Mouse (Mus musculus) ES-Bruce4 (cell line): ENCODE measurements around the gene Nudt2. TPM values are rescaled to one million over a fixed set of nuclear protein-coding genes. Genes with fewer than 3 reads are reported as not detected.

Experiments used
- H3K27ac ChIP-seq: 2 replicates; pipeline ENCODE4 v1.5.1; 2012; ENCODE audit warnings: low read length, inconsistent platforms; ENCODE audit not compliant: insufficient read depth
- H3K27me3 ChIP-seq: 2 replicates; pipeline ENCODE4 v1.6.1; 2012; ENCODE audit warnings: mild to moderate bottlenecking, low read length, inconsistent platforms; ENCODE audit not compliant: control insufficient read depth, poor library complexity, insufficient read depth, severe bottlenecking
- H3K36me3 ChIP-seq: 2 replicates; pipeline ENCODE4 v1.6.1; 2012; ENCODE audit warnings: inconsistent platforms, mild to moderate bottlenecking, low read length, moderate library complexity; ENCODE audit not compliant: control insufficient read depth, poor library complexity, insufficient read depth, severe bottlenecking
- H3K4me1 ChIP-seq: one replicate; pipeline ENCODE4 v1.8.1; 2011; ENCODE audit warnings: low read length; ENCODE audit not compliant: control insufficient read depth, insufficient read depth
- H3K4me3 ChIP-seq: 2 replicates; pipeline ENCODE4 v1.5.1; 2011; ENCODE audit warnings: low read depth, mild to moderate bottlenecking, low read length
- H3K9ac ChIP-seq: 2 replicates; pipeline ENCODE4 v1.6.1; 2012; ENCODE audit warnings: low read depth, mild to moderate bottlenecking, inconsistent platforms; ENCODE audit not compliant: poor library complexity, severe bottlenecking
- H3K9me3 ChIP-seq: replicated peaks from 2 replicates; pipeline ENCODE4 v1.6.1; 2012; ENCODE audit warnings: mild to moderate bottlenecking, low read length, inconsistent platforms; ENCODE audit not compliant: control insufficient read depth, poor library complexity, insufficient read depth, severe bottlenecking
- CTCF ChIP-seq: IDR thresholded peaks from one replicate; pipeline ENCODE4 v1.8.1; 2011; ENCODE audit warnings: low read depth, low read length
- EP300 ChIP-seq: IDR thresholded peaks from 2 replicates; pipeline ENCODE4 v1.6.1; 2011; ENCODE audit warnings: low read depth, low read length; ENCODE audit not compliant: insufficient read depth
- POLR2A ChIP-seq: IDR thresholded peaks from one replicate; pipeline ENCODE4 v1.8.1; 2011; ENCODE audit warnings: low read length; ENCODE audit not compliant: insufficient read depth
- polyA plus RNA-seq: library from polyadenylated mRNA; stranded (reverse); fragments of >200 nt; gene quantifications from 2 replicates; pipeline ENCODE4 v1.2.4, GENCODE M21; 2011; ENCODE audit warnings: low read depth; ENCODE audit not compliant: missing spikeins, insufficient read depth, insufficient read length

Nudt2 gene
- polyA plus RNA-seq, 1 experiment, result 37.4 TPM

GRCm38 (mm10) chr4:41513309-41513708, 48.4 kb downstream of the Nudt2 start:
- no peaks in the 10 kb centered on the region for H3K9me3 ChIP-seq
- H3K27ac ChIP-seq, result no peak overlapping the region
- H3K4me1 ChIP-seq, result no peaks in the 10 kb centered on the region
- H3K27me3 ChIP-seq, result no peaks in the 10 kb centered on the region; the same call in none of the 2 replicates
- no peaks in the 10 kb centered on the region for H3K36me3 ChIP-seq
- no peak overlapping the region for H3K9ac ChIP-seq
- no peak overlapping the region for H3K4me3 ChIP-seq
- no peak for TF ChIP-seq EP300

- H3K9me3 ChIP-seq, result no peaks in the 10 kb centered on the region
- no peak overlapping the region for H3K9ac ChIP-seq
- no peak overlapping the region for H3K4me3 ChIP-seq
- H3K36me3 ChIP-seq, result no peaks in the 10 kb centered on the region
- H3K4me1 ChIP-seq, result no peaks in the 10 kb centered on the region
- no peak for TF ChIP-seq CTCF
- TF ChIP-seq EP300, result no peak
- no peak for TF ChIP-seq POLR2A
- H3K27me3 ChIP-seq, result no peaks in the 10 kb centered on the region; the same call in none of the 2 replicates
- H3K27ac ChIP-seq, result no peak overlapping the region
Measured at GRCm38 (mm10) chr4:41513714-41514113, 48.8 kb downstream of the Nudt2 start.

- no peak for TF ChIP-seq CTCF
- no peak for TF ChIP-seq EP300
- TF ChIP-seq POLR2A, result no peak
- Histone ChIP-seq H3K27me3 (no peaks in the 10 kb centered on the region), H3K27ac (no peak within 1 kb of the TSS)
Measured at GRCm38 (mm10) chr4:41517233-41517632, 52.3 kb downstream of the Nudt2 start, which contains the start of gene 1110017D15Rik. Gene 1110017D15Rik (minus strand): TSS chr4:41517333.

GRCm38 (mm10) chr4:41518349-41518748, 53.4 kb downstream of the Nudt2 start:
- Histone ChIP-seq H3K27me3 (no peaks in the 10 kb centered on the region), H3K36me3 (no peaks in the 10 kb centered on the region), H3K4me3 (no peak overlapping the region), H3K27ac (no peak overlapping the region), H3K9ac (no peak overlapping the region), H3K4me1 (no peaks in the 10 kb centered on the region), H3K9me3 (no peaks in the 10 kb centered on the region)
- TF ChIP-seq EP300 (no peak), POLR2A (no peak), CTCF (no peak)

More at GRCm38 (mm10) chr4:41517233-41517632, 52.3 kb downstream of the Nudt2 start, which contains the start of gene 1110017D15Rik:
- H3K9me3 ChIP-seq, result no peaks in the 10 kb centered on the region
- no peaks in the 10 kb centered on the region for H3K4me1 ChIP-seq
- no peak within 1 kb of the TSS for H3K4me3 ChIP-seq
- H3K36me3 ChIP-seq, result no peaks in the 10 kb centered on the region
- no peak within 1 kb of the TSS for H3K9ac ChIP-seq

DNA sequence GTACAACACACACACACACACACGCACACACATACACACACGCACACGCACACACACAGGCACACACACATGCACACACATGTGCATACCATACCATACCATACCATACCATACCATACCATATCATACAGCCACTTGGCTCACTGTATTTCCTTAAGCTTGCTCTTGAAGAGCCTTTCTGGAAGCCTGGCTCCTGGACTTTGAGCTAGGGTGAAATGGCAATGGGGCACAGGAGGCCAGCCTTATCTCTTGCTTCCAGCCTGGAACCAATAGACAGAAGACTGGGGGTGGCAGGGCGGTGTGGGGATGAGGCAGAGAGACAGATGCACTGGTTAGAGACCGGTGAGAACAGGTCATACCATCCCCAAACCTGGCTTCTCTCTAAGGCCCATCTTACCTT, 54.2 kb downstream of the Nudt2 start:
- no peaks in the 10 kb centered on the region for H3K4me1 ChIP-seq
- H3K36me3 ChIP-seq, result no peaks in the 10 kb centered on the region
- H3K9ac ChIP-seq, result no peak overlapping the region
- H3K27ac ChIP-seq, result no peak overlapping the region
- no peak overlapping the region for H3K4me3 ChIP-seq
- TF ChIP-seq EP300, result no peak
- no peak for TF ChIP-seq POLR2A
- TF ChIP-seq CTCF, result no peak
- no peaks in the 10 kb centered on the region for H3K9me3 ChIP-seq
- no peaks in the 10 kb centered on the region for H3K27me3 ChIP-seq

DNA sequence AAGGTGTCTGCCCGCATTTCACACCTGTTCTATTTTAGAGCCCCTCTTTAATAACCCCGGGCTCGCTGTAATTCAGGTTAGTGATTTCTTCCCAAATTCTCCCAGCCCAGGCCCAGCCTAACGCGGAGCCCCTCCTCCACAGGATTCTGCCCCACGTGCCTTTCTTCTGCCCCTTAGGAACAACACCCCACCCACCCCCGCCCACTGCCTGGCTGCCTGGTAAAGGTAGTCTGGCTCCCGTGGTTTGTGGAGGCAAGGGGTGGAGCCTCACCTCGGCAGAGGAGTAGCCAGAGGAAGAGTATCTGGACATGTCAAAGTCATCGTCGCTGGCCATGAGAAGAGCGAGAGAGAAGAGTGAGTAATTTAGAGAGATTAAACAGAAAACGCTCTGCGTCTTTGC, 55.7 kb downstream of the Nudt2 start:
- Histone ChIP-seq H3K4me1 (no peaks in the 10 kb centered on the region), H3K36me3 (no peaks in the 10 kb centered on the region), H3K9ac (no peak overlapping the region), H3K27ac (no peak overlapping the region), H3K9me3 (no peaks in the 10 kb centered on the region), H3K4me3 (no peak overlapping the region), H3K27me3 (no peaks in the 10 kb centered on the region)
- TF ChIP-seq POLR2A, result no peak
- no peak for TF ChIP-seq CTCF
- no peak for TF ChIP-seq EP300

- H3K27ac ChIP-seq, result no peak overlapping the region
- no peaks in the 10 kb centered on the region for H3K36me3 ChIP-seq
- H3K27me3 ChIP-seq, result no peaks in the 10 kb centered on the region
- H3K9ac ChIP-seq, result no peak overlapping the region
- no peak overlapping the region for H3K4me3 ChIP-seq
- H3K9me3 ChIP-seq, result no peaks in the 10 kb centered on the region
- TF ChIP-seq POLR2A (no peak), EP300 (no peak), CTCF (no peak)
- H3K4me1 ChIP-seq, result no peaks in the 10 kb centered on the region
Measured at GRCm38 (mm10) chr4:41522136-41522535, 57.2 kb downstream of the Nudt2 start.
